Mouse (Mus musculus): Measurements from ENCODE around the gene Gpc2. TPM values are rescaled to one million over a fixed set of nuclear protein-coding genes. Genes with fewer than 3 reads are reported as not detected.

Gene Gpc2
- total and polyA plus RNA-seq, 3 experiments: 0.04 TPM; not detected in 2

- no peak for TF ChIP-seq POLR2A (IDR thresholded peaks at IDR 0.05; ENCODE audit: control insufficient read depth in 1 of 2, insufficient read depth in 1 of 2, low read depth in 1 of 2, low read length in 2 of 2, poor library complexity in 1 of 2)
- TF ChIP-seq BHLHE40 (IDR thresholded peaks at IDR 0.05; ENCODE audit: borderline replicate concordance, low read depth, low read length): no peak
- TF ChIP-seq ELF1 (IDR thresholded peaks at IDR 0.05; ENCODE audit: low read depth, low read length): no peak
- no peak for TF ChIP-seq GABPA (IDR thresholded peaks at IDR 0.05; ENCODE audit: low read depth, low read length)
- TF ChIP-seq MXI1 (IDR thresholded peaks at IDR 0.05; ENCODE audit: low read depth, low read length): no peak
- no peak for TF ChIP-seq MAFK (IDR thresholded peaks at IDR 0.05; ENCODE audit: borderline replicate concordance, low read depth, low read length)
- TF ChIP-seq USF1 (IDR thresholded peaks at IDR 0.05; ENCODE audit: low read depth, low read length): no peak
- TF ChIP-seq ZNF384 (IDR thresholded peaks at IDR 0.05; ENCODE audit: low read depth, low read length): no peak
- TF ChIP-seq JUND (IDR thresholded peaks at IDR 0.05; ENCODE audit: low read depth, low read length): 0 out of 2 replicates have a peak, but pooled peaks have one; percentile 36
Measured at GRCm38 (mm10) chr5:138228026-138228425, 51.8 kb downstream of the Gpc2 start (continued).

GRCm38 (mm10) chr5:138227367-138227766 is 52.4 kb downstream of the Gpc2 start:
- Histone ChIP-seq H3K4me1 (ENCODE audit: control insufficient read depth in 1 of 2, insufficient read depth in 2 of 2, low read length in 2 of 2) (peaks cover 10 to 19% of the 10 kb centered on the region in 2 experiments), H3K27ac (ENCODE audit: control insufficient read depth, low read depth, low read length) (peak overlapping the region; percentile 14; the same call in 1 of the 2 replicates), H3K27me3 (ENCODE audit: control insufficient read depth in 1 of 2, insufficient read depth in 2 of 2, low read length in 2 of 2) (no peaks in the 10 kb centered on the region), H3K36me3 (ENCODE audit: control insufficient read depth in 1 of 2, insufficient read depth in 2 of 2, low read length in 2 of 2) (peaks cover 0 to 19% of the 10 kb centered on the region in 2 experiments; a peak in 2 of 4 replicates), H3K9me3 (replicated peaks; ENCODE audit: insufficient read depth, low read length) (no peaks in the 10 kb centered on the region), H3K9ac (ENCODE audit: control insufficient read depth, low read depth, low read length, poor library complexity, severe bottlenecking) (no peak overlapping the region), H3K4me3 (ENCODE audit: control insufficient read depth in 1 of 2, insufficient read depth in 1 of 2, low read depth in 2 of 2, low read length in 2 of 2) (no peak overlapping the region), H3K79me2 (ENCODE audit: control insufficient read depth, insufficient read depth, low read length, poor library complexity) (no peaks in the 10 kb centered on the region)
- peak; percentile 92 for DNase-seq (ENCODE audit: low read depth, low spot score)
- TF ChIP-seq GABPA (IDR thresholded peaks at IDR 0.05; ENCODE audit: low read depth, low read length) (no peak), UBTF (IDR thresholded peaks at IDR 0.05; ENCODE audit: borderline replicate concordance, insufficient read depth, low read depth, low read length) (no peak), ELF1 (IDR thresholded peaks at IDR 0.05; ENCODE audit: low read depth, low read length) (0 out of 2 replicates have a peak, but pooled peaks have one; percentile 21), TCF12 (IDR thresholded peaks at IDR 0.05; ENCODE audit: low read depth, low read length) (peak; percentile 98), NELFE (IDR thresholded peaks at IDR 0.05; ENCODE audit: low read depth, low read length) (no peak), KAT2A (conservative IDR thresholded peaks at IDR 0.05; ENCODE audit: low read depth, low read length) (no peak), ZMIZ1 (IDR thresholded peaks at IDR 0.05; ENCODE audit: low read depth, low read length) (no peak), EP300 (IDR thresholded peaks at IDR 0.05; ENCODE audit: low read depth in 1 of 2, low read length in 2 of 2) (peak; percentile 99 to 100), TAL1 (IDR thresholded peaks at IDR 0.05; ENCODE audit: low read length) (peak; percentile 92), POLR2A (IDR thresholded peaks at IDR 0.05; ENCODE audit: control insufficient read depth in 1 of 2, insufficient read depth in 1 of 2, low read depth in 1 of 2, low read length in 2 of 2, poor library complexity in 1 of 2) (no peak), MAX (IDR thresholded peaks at IDR 0.05; ENCODE audit: low read length) (peak; percentile 92), ZNF384 (IDR thresholded peaks at IDR 0.05; ENCODE audit: low read depth, low read length) (0 out of 2 replicates have a peak, but pooled peaks have one; percentile 27), MAZ (IDR thresholded peaks at IDR 0.05; ENCODE audit: low read depth, low read length) (no peak), E2F4 (IDR thresholded peaks at IDR 0.05; ENCODE audit: borderline replicate concordance, low read depth, low read length) (no peak), MAFK (IDR thresholded peaks at IDR 0.05; ENCODE audit: borderline replicate concordance, low read depth, low read length) (peak; percentile 89; the same call in 1 of the 2 replicates), ZKSCAN1 (IDR thresholded peaks at IDR 0.05; ENCODE audit: low read depth, low read length) (no peak), SMC3 (IDR thresholded peaks at IDR 0.05; ENCODE audit: low read depth, low read length) (no peak), NRF1 (IDR thresholded peaks at IDR 0.05; ENCODE audit: insufficient read depth, low read depth, low read length, poor library complexity, severe bottlenecking) (no peak), RCOR1 (IDR thresholded peaks at IDR 0.05; ENCODE audit: low read depth, low read length) (peak; percentile 99), USF1 (IDR thresholded peaks at IDR 0.05; ENCODE audit: low read depth, low read length) (no peak), ZC3H11A (IDR thresholded peaks at IDR 0.05; ENCODE audit: low read depth, low read length) (no peak), CHD2 (IDR thresholded peaks at IDR 0.05; ENCODE audit: low read length) (peak; percentile 34; the same call in 1 of the 2 replicates), GATA1 (IDR thresholded peaks at IDR 0.05; ENCODE audit: low read depth, low read length) (peak; percentile 99), MYC (IDR thresholded peaks at IDR 0.05; ENCODE audit: low read depth, low read length) (peak; percentile 96), POLR2AphosphoS2 (IDR thresholded peaks at IDR 0.05; ENCODE audit: low read length) (no peak), CHD1 (IDR thresholded peaks at IDR 0.05; ENCODE audit: low read depth, low read length) (no peak), USF2 (IDR thresholded peaks at IDR 0.05; ENCODE audit: borderline replicate concordance in 1 of 2, insufficient read depth in 1 of 2, low read depth in 1 of 2, low read length in 2 of 2) (no peak), SIN3A (IDR thresholded peaks at IDR 0.05; ENCODE audit: low read length) (peak; percentile 93), TBP (IDR thresholded peaks at IDR 0.05; ENCODE audit: low read depth, low read length) (no peak), CTCF (IDR thresholded peaks at IDR 0.05 in 2 of 3, conservative IDR thresholded peaks at IDR 0.05 in 1 of 3; ENCODE audit: control insufficient read depth in 1 of 3, insufficient read depth in 1 of 3, low read depth in 2 of 3, low read length in 3 of 3, poor library complexity in 1 of 3, severe bottlenecking in 1 of 3) (no peak), BHLHE40 (IDR thresholded peaks at IDR 0.05; ENCODE audit: borderline replicate concordance, low read depth, low read length) (peak; percentile 68; the same call in 1 of the 2 replicates), JUND (IDR thresholded peaks at IDR 0.05; ENCODE audit: low read depth, low read length) (peak; percentile 74), RAD21 (IDR thresholded peaks at IDR 0.05; ENCODE audit: low read depth, low read length) (no peak)
